In the genomic region with DNA sequence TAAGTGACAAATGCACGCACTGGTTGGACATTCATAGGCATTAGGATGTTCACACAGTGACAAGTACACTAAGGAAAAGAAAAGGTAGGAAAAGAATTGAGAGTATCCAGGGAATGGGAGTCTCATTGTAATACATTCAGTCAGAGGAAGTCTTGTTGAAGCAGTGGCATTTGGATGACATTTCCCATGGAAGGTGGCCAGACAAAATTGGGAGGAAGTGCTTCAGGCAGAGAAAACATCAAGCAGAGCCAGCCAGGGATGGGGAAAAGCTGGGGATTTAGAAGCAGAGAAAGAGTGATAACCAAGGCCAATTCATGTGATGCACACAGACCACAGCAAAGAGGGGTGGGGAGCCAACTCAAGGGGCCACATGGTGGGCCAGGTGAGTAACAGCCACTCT, we compare ENCODE assay signal across 18 mouse cellular contexts.
A peak's percentile ranks its signal among the peaks of the same experiment; 100 is the strongest.
DNase-seq lines count a peak whose midpoint lies in the region; ATAC-seq lines count a peak whose summit lies in the region.
"Had no signal": no experiment of that assay in that cellular context is flagged by ENCODE, and none has a peak within 500 bp of the region (broad histone marks: within the 10 kb centered on the region; RNA-seq: fewer than 3 reads in every experiment).

No protein-coding gene starts in this region.

- H3K4me3 ChIP-seq in heart, embryonic 10.5 days = no peak overlapping the region
- H3K4me3 ChIP-seq in hindbrain, embryonic 13.5 days = no peak overlapping the region
- H3K4me3 ChIP-seq: embryonic facial prominence, embryonic 10.5 days; forebrain, embryonic 15.5 days; limb, embryonic 15.5 days; midbrain, embryonic 10.5 days; neural tube, embryonic 12.5 days had no signal

- peak; percentile 86 for DNase-seq in heart, adult 11 months
- DNase-seq in heart, embryonic 10.5 days (ENCODE audit: low spot score) = no peak
- DNase-seq in layer of hippocampus, adult 18-20 months (ENCODE audit: low spot score in 2 of 2) = peak; percentile 12 to 35
- no peak for DNase-seq in layer of hippocampus, postnatal 25 days (ENCODE audit: extremely low spot score in 1 of 2, low spot score in 1 of 2)
- DNase-seq in brain, adult 2 months (ENCODE audit: low read depth, low spot score) = peak; percentile 49
- DNase-seq in heart, postnatal 4 days = peak; percentile 26
- no peak for DNase-seq in adrenal gland, adult (ENCODE audit: inconsistent age in 2 of 2, low spot score in 1 of 2)
- DNase-seq: cerebellum, adult 11 months; kidney, adult 11 months; right cerebral cortex, postnatal 25 days; thymus, postnatal 4 days had no signal

- no peak for ATAC-seq in hindbrain, embryonic 13.5 days (ENCODE audit: low FRiP score)
- ATAC-seq: forebrain, embryonic 15.5 days; hindbrain, embryonic 16.5 days had no signal

- H3K27ac ChIP-seq in heart, embryonic 10.5 days = no peak overlapping the region
- no peak overlapping the region for H3K27ac ChIP-seq in hindbrain, embryonic 13.5 days
- H3K27ac ChIP-seq: embryonic facial prominence, embryonic 10.5 days; forebrain, embryonic 15.5 days; limb, embryonic 15.5 days; midbrain, embryonic 10.5 days; neural tube, embryonic 12.5 days had no signal

- H3K27me3 ChIP-seq in heart, embryonic 10.5 days (ENCODE audit: insufficient read depth, poor library complexity, severe bottlenecking) = no peaks in the 10 kb centered on the region
- H3K27me3 ChIP-seq in hindbrain, embryonic 13.5 days = no peaks in the 10 kb centered on the region
- H3K27me3 ChIP-seq: forebrain, embryonic 15.5 days; limb, embryonic 15.5 days; neural tube, embryonic 12.5 days had no signal

- no peaks in the 10 kb centered on the region for H3K9me3 ChIP-seq in heart, embryonic 10.5 days
- H3K9me3 ChIP-seq in hindbrain, embryonic 13.5 days = no peaks in the 10 kb centered on the region
- H3K9me3 ChIP-seq: embryonic facial prominence, embryonic 10.5 days; forebrain, embryonic 15.5 days; limb, embryonic 15.5 days; midbrain, embryonic 10.5 days; neural tube, embryonic 12.5 days had no signal

- H3K36me3 ChIP-seq in heart, embryonic 10.5 days = no peaks in the 10 kb centered on the region
- H3K36me3 ChIP-seq in hindbrain, embryonic 13.5 days = no peaks in the 10 kb centered on the region
- H3K36me3 ChIP-seq: embryonic facial prominence, embryonic 10.5 days; forebrain, embryonic 15.5 days; limb, embryonic 15.5 days; midbrain, embryonic 10.5 days; neural tube, embryonic 12.5 days had no signal

- no peak overlapping the region for H3K4me2 ChIP-seq in hindbrain, embryonic 13.5 days
- H3K4me2 ChIP-seq: forebrain, embryonic 15.5 days; limb, embryonic 15.5 days; neural tube, embryonic 12.5 days had no signal

- H3K4me1 ChIP-seq in heart, embryonic 10.5 days = no peaks in the 10 kb centered on the region
- H3K4me1 ChIP-seq in hindbrain, embryonic 13.5 days (replicated peaks) = no peaks in the 10 kb centered on the region
- H3K4me1 ChIP-seq: forebrain, embryonic 15.5 days; limb, embryonic 15.5 days; midbrain, embryonic 10.5 days; neural tube, embryonic 12.5 days had no signal

- WGBS in heart, embryonic 10.5 days = 82% methylated on average over 1 of the region's 1 CpGs
- 95% methylated on average over 1 of the region's 1 CpGs for WGBS in hindbrain, embryonic 13.5 days

- H3K9ac ChIP-seq in hindbrain, embryonic 13.5 days = no peak overlapping the region
- H3K9ac ChIP-seq: forebrain, embryonic 15.5 days; limb, embryonic 15.5 days; neural tube, embryonic 12.5 days had no signal

Comparison
In these comparisons a context has a peak if more than half of its experiments do, and no peak if none do; other contexts are left out.
1. DNase-seq: peak in heart, adult 11 months (single experiment), layer of hippocampus, adult 18-20 months (2 of 2), brain, adult 2 months (single experiment) and heart, postnatal 4 days (single experiment); none in heart, embryonic 10.5 days (single experiment), layer of hippocampus, postnatal 25 days (0 of 2) and adrenal gland, adult (0 of 2).